Mouse (Mus musculus): ENCODE data around the gene Kirrel2.
A peak's percentile ranks its signal among the peaks of the same experiment; 100 is the strongest.

The Kirrel2 gene

GRCm38 (mm10) chr7:30453327-30453726, 4.2 kb downstream of the Kirrel2 start:
- no peak for DNase-seq (ENCODE audit: low spot score in 2 of 2)

- DNase-seq (ENCODE audit: low spot score in 2 of 2) = no peak
Observed at GRCm38 (mm10) chr7:30450241-30450640, 7.2 kb downstream of the Kirrel2 start.

GRCm38 (mm10) chr7:30444971-30445751, 12.3 kb downstream of the Kirrel2 start, which contains the start of gene Aplp1:
Gene Aplp1 (minus strand): TSS chr7:30445535.
- no peak for DNase-seq (ENCODE audit: low spot score in 2 of 2)

GRCm38 (mm10) chr7:30444154-30444970, 13.1 kb downstream of the Kirrel2 start:
- DNase-seq (ENCODE audit: low spot score in 2 of 2) = peak in 1 of 2 experiments; percentile 38

GRCm38 (mm10) chr7:30443696-30444095, 13.8 kb downstream of the Kirrel2 start:
- no peak for DNase-seq (ENCODE audit: low spot score in 2 of 2)

GRCm38 (mm10) chr7:30440697-30441096, 16.8 kb downstream of the Kirrel2 start:
- DNase-seq (ENCODE audit: low spot score in 2 of 2) = no peak

- DNase-seq (ENCODE audit: low spot score in 2 of 2) = no peak
Observed at GRCm38 (mm10) chr7:30439734-30440133, 17.8 kb downstream of the Kirrel2 start.

DNA sequence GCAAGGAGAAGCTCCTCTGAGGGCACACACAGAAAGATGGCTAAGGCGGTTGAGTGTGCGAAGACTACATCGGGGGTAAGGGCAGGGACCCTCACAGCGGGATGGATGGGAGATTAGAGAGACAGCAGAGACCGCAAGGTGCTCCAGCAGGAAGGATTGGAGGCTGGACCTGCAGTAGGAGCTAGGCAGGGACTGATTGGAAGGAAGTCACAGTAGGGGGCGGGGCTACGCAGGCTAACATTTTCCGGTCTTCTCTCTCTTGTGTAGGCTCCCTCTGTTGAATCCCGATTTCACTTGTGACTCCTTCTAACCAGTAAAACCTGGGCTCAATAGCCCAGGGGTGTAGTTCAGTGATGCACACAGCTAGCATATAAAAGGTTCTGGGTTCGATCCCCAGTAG, 20.6 kb downstream of the Kirrel2 start:
- no peak for DNase-seq (ENCODE audit: low spot score in 2 of 2)

- DNase-seq (ENCODE audit: low spot score in 2 of 2) = no peak
Observed at GRCm38 (mm10) chr7:30435156-30435555, 22.3 kb downstream of the Kirrel2 start.

DNA sequence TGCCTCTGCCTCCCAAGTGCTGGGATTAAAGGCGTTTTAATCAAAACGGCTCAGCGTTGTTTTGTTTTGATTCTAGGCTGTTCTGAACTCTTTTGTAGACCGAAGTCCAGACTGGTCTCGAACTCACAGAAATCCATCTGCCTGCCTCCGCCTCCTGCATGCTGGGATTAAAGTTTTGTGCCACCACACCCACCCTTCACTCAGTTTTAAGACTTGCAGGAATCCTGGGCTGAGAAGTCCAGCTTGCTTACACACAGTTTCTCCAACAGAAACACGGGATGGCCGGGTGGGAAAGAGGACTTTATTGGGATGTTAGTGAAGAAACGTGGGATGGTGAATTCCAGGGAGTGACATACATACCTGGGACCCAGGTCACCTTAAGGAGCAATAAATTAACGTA, 22.8 kb downstream of the Kirrel2 start:
- DNase-seq (ENCODE audit: low spot score in 2 of 2) = no peak

GRCm38 (mm10) chr7:30434238-30434637, 23.3 kb downstream of the Kirrel2 start:
- DNase-seq (ENCODE audit: low spot score in 2 of 2) = no peak

- no peak for DNase-seq (ENCODE audit: low spot score in 2 of 2)
Observed at GRCm38 (mm10) chr7:30431793-30432192, 25.7 kb downstream of the Kirrel2 start.

DNA sequence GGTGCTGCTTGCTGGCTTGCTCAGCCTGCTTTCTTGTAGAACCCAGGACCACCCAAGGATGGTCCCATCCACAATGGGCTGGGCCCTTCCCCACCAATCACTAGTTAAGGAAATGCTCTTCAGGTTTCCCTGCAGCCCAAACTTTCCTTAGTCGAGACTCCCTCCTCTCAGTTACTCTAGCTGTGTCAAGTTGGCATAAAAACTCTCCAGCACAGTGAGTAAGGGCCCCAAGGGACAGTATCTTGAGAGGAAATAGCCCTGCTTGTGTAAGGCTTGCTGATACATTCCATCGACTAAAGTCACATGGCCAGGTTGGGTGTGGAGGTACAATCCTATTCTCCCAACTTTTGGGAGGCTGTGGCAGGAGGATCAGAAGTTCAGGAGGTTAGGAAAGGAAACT, 27.3 kb downstream of the Kirrel2 start:
- DNase-seq (ENCODE audit: low spot score in 2 of 2) = no peak

DNA sequence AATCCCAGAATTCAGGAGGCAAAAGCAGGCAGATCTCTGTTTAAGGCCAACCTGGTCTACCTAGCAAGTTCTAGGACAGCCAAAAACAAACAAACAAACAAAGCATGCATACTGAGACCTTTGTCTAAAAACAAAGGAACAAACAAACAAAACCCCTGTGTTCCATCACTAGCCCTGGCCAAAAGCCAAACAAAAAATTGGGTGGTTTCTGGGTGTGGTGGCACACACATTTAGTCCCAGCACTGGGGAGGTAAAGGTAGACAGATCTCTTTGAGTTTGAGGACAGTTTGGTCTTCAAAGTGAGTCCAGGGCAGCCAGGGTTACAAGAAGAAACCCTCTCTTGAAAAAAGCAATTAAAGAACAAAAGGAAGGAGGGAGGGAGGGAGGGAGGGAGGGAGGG, 28.2 kb downstream of the Kirrel2 start:
- DNase-seq (ENCODE audit: low spot score in 2 of 2) = no peak

DNA sequence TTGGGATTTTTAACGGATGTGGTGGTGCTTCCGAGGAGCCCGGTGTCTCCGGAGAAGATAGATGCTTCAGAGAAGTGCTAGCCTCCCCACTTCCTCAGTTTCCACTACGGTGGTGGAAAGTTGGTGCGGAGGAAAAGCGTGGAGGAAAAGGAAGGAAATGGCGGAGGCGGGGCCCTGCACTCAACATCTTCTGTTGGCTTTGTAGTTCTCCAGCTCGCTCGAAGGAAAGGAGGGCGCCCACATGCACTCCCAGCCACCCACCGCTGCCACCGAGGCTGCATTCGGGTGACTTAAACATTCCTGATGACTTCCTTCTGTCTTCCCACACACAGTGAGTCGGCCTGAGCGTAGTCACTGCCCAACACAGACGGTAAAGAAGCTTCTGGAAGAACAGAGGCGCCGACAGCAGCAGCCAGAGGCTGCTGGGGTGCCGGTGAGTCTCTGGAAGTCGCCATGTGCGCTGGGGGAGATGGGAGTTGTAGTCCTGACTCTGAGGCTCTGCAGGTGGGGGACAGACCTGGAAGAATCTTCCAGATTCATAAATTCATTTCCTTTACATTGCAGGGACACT, 34.3 kb downstream of the Kirrel2 start:
- DNase-seq (ENCODE audit: low spot score in 2 of 2) = no peak

DNA sequence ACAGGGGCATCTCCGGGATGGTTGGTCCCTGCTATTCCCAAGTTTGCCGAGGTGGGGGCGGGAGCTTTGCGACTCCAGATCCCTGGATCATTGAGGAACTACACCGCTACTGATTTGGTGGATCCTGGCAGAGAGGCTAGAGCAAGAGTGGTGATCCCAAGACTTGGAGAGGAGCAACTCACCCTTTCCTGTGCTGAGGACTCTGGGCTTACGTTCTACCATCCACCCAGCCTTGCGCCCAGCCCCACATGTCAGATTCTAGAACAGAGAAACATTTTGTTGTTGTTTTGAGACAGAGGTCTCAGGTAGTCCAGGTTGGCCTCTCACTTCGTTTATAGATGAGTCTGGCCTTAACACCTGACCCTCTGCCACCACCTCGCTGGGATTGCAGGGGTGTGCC, 34.9 kb downstream of the Kirrel2 start:
- no peak for DNase-seq (ENCODE audit: low spot score in 2 of 2)

- peak; percentile 65 to 84 for DNase-seq (ENCODE audit: low spot score in 2 of 2)
Observed at GRCm38 (mm10) chr7:30421890-30422435, 35.5 kb downstream of the Kirrel2 start.

DNA sequence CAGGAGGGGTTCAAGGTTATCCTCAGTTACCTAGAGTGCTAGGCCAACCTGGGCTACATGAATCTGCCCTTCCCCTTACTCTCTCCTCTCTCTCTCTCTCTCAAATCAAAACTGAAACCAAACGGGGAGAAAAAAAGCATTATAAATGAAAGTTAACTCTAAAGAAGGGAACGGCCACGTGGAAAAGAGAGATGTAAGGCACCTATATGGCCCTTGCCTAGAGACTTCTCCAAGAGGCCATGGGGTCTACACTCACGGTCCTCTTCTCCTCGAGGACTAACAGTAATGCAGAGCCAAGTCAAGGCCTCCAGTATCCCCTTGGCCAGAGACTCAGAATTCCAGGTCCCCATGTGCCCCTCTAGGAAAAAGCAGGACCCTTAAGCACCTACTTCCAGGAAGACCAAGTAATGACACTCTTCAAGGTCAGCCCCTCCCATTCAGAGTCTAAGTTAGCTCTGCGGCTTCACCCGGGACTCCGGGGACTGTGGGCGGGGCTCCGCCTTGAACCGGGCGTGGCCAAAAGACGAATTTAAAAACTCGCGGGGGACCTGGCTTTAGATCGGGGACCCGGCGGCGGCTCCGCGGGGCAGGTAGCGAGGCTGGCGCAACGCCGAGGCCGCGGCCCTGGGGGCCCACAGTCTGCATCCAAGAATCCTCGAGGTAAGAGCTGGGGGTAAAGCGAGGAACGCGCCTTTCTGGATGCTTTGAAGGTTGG, 36.2 kb downstream of the Kirrel2 start, which contains the start of gene Nfkbid:
Gene Nfkbid (plus strand): TSS at position 558 of the 715 bp plus-strand sequence.
- DNase-seq (ENCODE audit: low spot score in 2 of 2) = no peak

DNA sequence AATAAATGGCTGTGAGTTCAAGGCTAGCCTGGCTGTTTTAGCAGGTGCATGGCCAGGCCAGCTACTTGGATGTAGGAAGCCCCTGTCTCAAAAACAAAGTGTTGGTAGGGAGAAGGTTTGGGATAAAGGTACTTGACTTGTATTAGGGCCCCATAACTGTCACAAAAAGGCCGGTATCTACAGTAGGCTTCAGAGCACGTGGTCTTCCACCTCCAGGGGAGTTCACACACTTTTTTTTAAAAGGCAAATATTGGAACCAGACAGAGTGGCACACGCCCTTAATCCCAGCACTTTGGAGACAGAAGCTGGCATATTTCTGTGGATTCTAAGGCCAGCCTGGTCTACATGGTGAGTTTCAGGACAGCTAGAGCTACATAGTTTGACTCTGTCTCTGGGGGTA, 36.8 kb downstream of the Kirrel2 start:
- DNase-seq (ENCODE audit: low spot score in 2 of 2) = no peak

GRCm38 (mm10) chr7:30419561-30420499, 37.7 kb downstream of the Kirrel2 start, which contains the start of gene Hcst:
Gene Hcst (minus strand): TSS chr7:30419854.
- no peak for DNase-seq (ENCODE audit: low spot score in 2 of 2)

Data from urinary bladder, postnatal 4 days (tissue).